Comparison of ENCODE assay signal across 22 mouse cellular contexts in the genomic region with DNA sequence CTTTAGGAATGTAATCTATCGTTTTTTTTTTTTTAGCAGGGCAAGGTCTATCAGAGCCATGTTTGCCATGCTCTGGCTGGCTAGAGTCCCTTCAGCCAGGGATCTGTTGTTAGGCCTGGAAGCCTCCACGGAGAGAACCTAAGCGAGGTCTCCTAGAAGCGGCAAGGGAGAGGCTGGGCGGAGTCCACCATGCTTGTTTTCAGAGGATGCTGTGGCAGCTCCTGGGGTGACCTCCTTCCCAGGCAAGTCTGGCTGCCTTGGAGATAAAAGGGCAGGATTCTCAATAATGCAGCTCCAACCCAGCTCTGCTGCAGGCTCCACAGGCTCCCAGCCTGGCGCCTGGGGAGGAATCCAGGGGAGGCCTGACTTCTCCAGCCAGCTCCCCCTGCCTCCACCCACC.
DNase-seq lines count a peak whose midpoint lies in the region; ATAC-seq lines count a peak whose summit lies in the region.
"Had no signal": no experiment of that assay in that cellular context is flagged by ENCODE, and none has a peak within 500 bp of the region (broad histone marks: within the 10 kb centered on the region; RNA-seq: fewer than 3 reads in every experiment).

No protein-coding gene starts in this region.

- H3K27ac ChIP-seq in hindbrain, embryonic 10.5 days, result peak overlapping the region; percentile 40; the same call in 1 of the 2 replicates
- no peak overlapping the region for H3K27ac ChIP-seq in hindbrain, embryonic 16.5 days (ENCODE audit: low read depth, low read length)
- H3K27ac ChIP-seq: forebrain, embryonic 15.5 days; heart, embryonic 15.5 days; hindbrain, embryonic 14.5 days had no signal

- H3K4me3 ChIP-seq in hindbrain, embryonic 10.5 days, result no peak overlapping the region
- H3K4me3 ChIP-seq in hindbrain, embryonic 16.5 days (ENCODE audit: low read length), result no peak overlapping the region
- H3K4me3 ChIP-seq: forebrain, embryonic 15.5 days; heart, embryonic 12.5 days; heart, embryonic 15.5 days had no signal

- peaks cover 30% of the 10 kb centered on the region for H3K27me3 ChIP-seq in hindbrain, embryonic 10.5 days (ENCODE audit: insufficient read depth, poor library complexity, severe bottlenecking)
- H3K27me3 ChIP-seq in hindbrain, embryonic 16.5 days (replicated peaks; ENCODE audit: control insufficient read depth, insufficient read depth, low read length), result no peaks in the 10 kb centered on the region; the same call in 1 of the 2 replicates
- H3K27me3 ChIP-seq: forebrain, embryonic 15.5 days had no signal

- ATAC-seq in hindbrain, embryonic 16.5 days, result no peak
- ATAC-seq: forebrain, embryonic 15.5 days; intestine, postnatal 0 days; Patski had no signal

- DNase-seq in adrenal gland, adult 2 months, result peak; percentile 59
- DNase-seq in adrenal gland, postnatal 4 days (ENCODE audit: low spot score in 2 of 2), result no peak
- DNase-seq in hindbrain, embryonic 10.5 days (ENCODE audit: low spot score), result no peak
- peak; percentile 17 for DNase-seq in ovary, adult 18-20 months (ENCODE audit: low spot score)
- DNase-seq in ovary, postnatal 14 days (ENCODE audit: low spot score), result no peak
- DNase-seq: adrenal gland, postnatal 25 days; B cell, adult 2 months; cerebellum, adult 18-20 months; cerebellum, adult 9-10 months; cerebellum, postnatal 14 days; gastrocnemius, postnatal 25 days; heart, adult 18-20 months; heart, postnatal 10 days; heart, postnatal 36 days had no signal

- 29% methylated on average over 6 of the region's 6 CpGs for WGBS in hindbrain, embryonic 10.5 days
- 43% methylated on average over 6 of the region's 6 CpGs for WGBS in hindbrain, embryonic 16.5 days

- no peak overlapping the region for H3K9ac ChIP-seq in hindbrain, embryonic 16.5 days (ENCODE audit: low read depth, low read length)
- H3K9ac ChIP-seq: forebrain, embryonic 15.5 days; heart, embryonic 12.5 days; heart, embryonic 15.5 days; hindbrain, embryonic 14.5 days had no signal

- H3K4me2 ChIP-seq in hindbrain, embryonic 16.5 days (ENCODE audit: low read length), result no peak overlapping the region
- H3K4me2 ChIP-seq: forebrain, embryonic 15.5 days; heart, embryonic 12.5 days; heart, embryonic 15.5 days; hindbrain, embryonic 14.5 days had no signal

- H3K9me3 ChIP-seq in hindbrain, embryonic 10.5 days, result no peaks in the 10 kb centered on the region
- H3K9me3 ChIP-seq in hindbrain, embryonic 16.5 days (ENCODE audit: control insufficient read depth, low read length), result 0 out of 2 replicates have a peak, but pooled peaks cover 2% of the 10 kb centered on the region
- H3K9me3 ChIP-seq: forebrain, embryonic 15.5 days; heart, embryonic 12.5 days; heart, embryonic 15.5 days had no signal

- no peaks in the 10 kb centered on the region for H3K36me3 ChIP-seq in hindbrain, embryonic 10.5 days
- no peaks in the 10 kb centered on the region for H3K36me3 ChIP-seq in hindbrain, embryonic 16.5 days (ENCODE audit: control insufficient read depth, insufficient read depth, low read length)
- H3K36me3 ChIP-seq: forebrain, embryonic 15.5 days; G1E; heart, embryonic 12.5 days; heart, embryonic 15.5 days had no signal

- peaks cover 33% of the 10 kb centered on the region for H3K4me1 ChIP-seq in hindbrain, embryonic 10.5 days (replicated peaks)
- no peaks in the 10 kb centered on the region for H3K4me1 ChIP-seq in hindbrain, embryonic 16.5 days (ENCODE audit: control insufficient read depth, insufficient read depth, low read depth, low read length)
- H3K4me1 ChIP-seq: heart, embryonic 12.5 days; heart, embryonic 15.5 days had no signal

Comparison
In these comparisons a context has a peak if more than half of its experiments do, and no peak if none do; other contexts are left out.
1. DNase-seq: peak in adrenal gland, adult 2 months (single experiment) and ovary, adult 18-20 months (single experiment); none in adrenal gland, postnatal 4 days (0 of 2), hindbrain, embryonic 10.5 days (single experiment) and ovary, postnatal 14 days (single experiment).